Mouse (Mus musculus): ENCODE measurements around the gene Plekho2.

DNA sequence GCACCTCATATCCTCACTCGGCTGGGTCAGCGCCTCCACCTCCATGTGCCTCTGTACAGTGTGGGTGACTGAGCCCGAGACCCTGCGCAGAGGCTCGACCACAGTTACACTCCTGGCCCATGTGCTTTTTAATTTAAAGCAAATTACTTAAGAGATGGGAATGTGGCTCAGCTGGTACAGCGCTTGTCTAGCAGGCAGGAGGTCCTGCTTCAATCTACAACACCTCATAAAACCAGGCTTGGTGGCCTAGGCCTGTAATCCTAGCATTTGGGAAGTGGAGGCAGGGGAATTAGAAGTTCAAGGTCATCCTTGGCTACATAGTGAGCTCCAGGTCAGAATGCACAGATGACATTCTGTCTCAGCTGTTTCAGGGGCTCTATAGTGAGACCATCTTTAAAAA is 21.0 kb downstream of the Plekho2 start:
- no peak for TF ChIP-seq CTCF (IDR thresholded peaks at IDR 0.05; ENCODE audit: low read depth, low read length)
- no peak for TF ChIP-seq POLR2A (IDR thresholded peaks at IDR 0.05; ENCODE audit: extremely low read depth, insufficient read depth, low read length)

All from liver, adult 2 months (tissue).